Mouse (Mus musculus) left cerebral cortex, postnatal 36 days (tissue): Measurements from ENCODE around the gene Fignl2. TPM values are rescaled to one million over a fixed set of nuclear protein-coding genes. Genes with fewer than 3 reads are reported as not detected.
A peak's percentile ranks its signal among the peaks of the same experiment; 100 is the strongest.

ENCODE experiments used
- DNase-seq, 2 experiments: peaks; one replicate each; pipeline ENCODE4 v3.0.0; 2021 to 2022; ENCODE audit warnings: low spot score in 2 of 2, mixed read lengths in 1 of 2
- intact Hi-C: fragments of 180-260 bp; cut with DNase I; formaldehyde crosslinking; loops from one replicate; pipeline ENCODE4 v1.15.1; 2025
- total RNA-seq, 2 experiments: library from RNA; stranded (reverse); gene quantifications; 2 replicates each; pipeline ENCODE4 v1.2.3; 2021

Fignl2 gene
- total RNA-seq, 2 experiments from 2014 or later, result 1.5 TPM

DNA sequence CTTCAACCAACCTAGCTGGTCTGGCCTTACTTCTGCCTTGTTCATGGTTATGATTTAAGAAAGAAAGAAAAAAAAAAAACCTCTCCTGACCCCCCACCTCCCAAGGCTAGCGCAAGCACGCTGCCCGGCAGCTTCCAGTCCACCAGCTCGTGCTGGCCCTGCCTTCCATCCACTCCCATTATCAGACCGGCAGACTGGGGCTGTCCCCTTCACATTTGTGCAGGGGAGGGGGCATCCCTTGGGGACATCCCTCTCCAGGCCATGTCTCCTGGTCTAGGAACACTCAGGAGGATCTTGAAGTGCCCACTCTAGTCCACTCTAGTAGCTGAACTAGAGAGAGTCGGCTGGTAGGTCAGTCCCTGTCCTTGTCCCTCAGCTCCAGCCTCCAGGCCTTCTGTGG is 33.8 kb downstream of the Fignl2 start:
- intact Hi-C loops, result loop anchor here (5.0 kb wide), 1 partner anchor 287 kb away; no protein-coding TSS in a partner anchor
- no peak for DNase-seq

DNA sequence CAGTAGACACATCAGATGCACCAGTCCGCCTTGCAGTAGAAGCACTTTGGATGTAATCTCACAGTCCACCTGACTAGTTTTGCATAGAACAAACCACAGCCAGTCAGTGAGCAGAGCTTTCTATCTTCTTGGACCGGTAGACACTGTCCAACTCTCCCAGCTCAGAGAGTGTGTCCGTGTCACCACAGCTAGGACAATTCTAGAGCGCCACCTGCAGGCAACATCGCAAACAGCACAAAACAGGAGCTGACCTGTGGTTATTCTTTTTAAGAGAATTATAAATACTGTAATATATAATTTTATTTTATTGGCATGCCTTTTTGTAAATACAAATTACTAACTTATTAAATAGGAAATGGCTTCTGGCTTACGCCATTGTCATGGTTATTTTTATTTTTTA is 35.8 kb downstream of the Fignl2 start:
- intact Hi-C loops, result loop anchor here (2.0 to 5.0 kb wide), 2 partner anchors 58 to 285 kb away; no protein-coding TSS in a partner anchor
- peak; percentile 62 to 65 for DNase-seq

DNA sequence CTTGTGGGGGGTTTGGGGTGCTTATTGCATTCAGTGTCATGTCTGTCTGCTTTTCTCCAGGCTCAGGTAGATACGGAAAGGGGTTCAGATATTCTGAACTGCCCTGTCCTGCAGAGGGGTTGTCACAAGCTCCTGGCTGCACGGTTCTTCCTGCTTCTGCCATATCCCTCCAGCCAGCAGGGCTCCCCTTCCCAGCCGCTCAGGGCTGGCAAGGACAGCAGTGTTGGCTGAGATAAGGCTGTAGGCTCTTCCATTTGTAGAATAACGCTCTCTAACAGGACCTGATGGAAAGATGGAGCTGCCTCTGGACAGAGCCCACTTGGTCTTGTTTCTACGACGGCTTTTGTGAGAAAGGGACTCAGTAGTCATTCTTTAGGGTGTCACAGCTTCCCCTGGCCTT is 36.4 kb downstream of the Fignl2 start:
- DNase-seq, result no peak
- intact Hi-C loops, result loop anchor here (2.0 to 5.0 kb wide), 2 partner anchors 57 to 285 kb away; no protein-coding TSS in a partner anchor

DNA sequence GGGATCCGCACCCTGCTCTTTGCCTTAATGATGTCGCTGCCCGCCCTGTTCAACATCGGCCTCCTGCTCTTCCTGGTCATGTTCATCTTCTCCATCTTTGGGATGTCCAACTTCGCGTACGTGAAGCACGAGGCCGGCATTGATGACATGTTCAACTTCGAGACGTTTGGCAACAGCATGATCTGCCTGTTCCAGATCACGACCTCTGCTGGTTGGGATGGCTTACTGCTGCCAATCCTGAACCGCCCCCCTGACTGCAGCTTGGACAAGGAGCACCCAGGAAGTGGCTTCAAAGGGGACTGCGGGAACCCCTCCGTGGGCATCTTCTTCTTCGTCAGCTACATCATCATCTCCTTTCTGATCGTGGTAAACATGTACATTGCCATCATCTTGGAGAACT is 38.7 kb downstream of the Fignl2 start:
- peak in 1 of 2 experiments; percentile 34 for DNase-seq
- intact Hi-C loops, result loop anchor here (5.0 kb wide), 1 partner anchor 282 kb away; no protein-coding TSS in a partner anchor

DNA sequence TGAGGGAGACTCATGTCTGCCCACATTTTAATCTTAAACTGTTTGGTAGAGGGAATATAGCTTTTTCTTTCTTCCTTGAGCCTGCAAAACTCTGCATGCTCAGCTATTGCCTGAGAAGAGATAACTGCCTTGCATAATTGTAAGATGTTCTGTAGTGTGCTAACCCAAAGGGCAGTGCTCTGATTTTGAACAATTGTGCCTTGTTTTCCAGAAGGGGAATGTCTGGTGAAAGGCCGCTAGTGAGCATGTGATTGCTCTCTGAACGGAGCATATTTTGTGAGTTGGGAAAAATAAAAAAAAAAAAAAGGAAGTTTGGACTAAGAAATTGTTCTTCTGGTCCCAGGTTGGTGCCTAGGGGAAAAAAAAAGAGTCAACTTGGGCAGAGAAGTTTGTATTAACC is 49.4 kb downstream of the Fignl2 start:
- intact Hi-C loops, result no loop called here
- DNase-seq, result no peak

DNA sequence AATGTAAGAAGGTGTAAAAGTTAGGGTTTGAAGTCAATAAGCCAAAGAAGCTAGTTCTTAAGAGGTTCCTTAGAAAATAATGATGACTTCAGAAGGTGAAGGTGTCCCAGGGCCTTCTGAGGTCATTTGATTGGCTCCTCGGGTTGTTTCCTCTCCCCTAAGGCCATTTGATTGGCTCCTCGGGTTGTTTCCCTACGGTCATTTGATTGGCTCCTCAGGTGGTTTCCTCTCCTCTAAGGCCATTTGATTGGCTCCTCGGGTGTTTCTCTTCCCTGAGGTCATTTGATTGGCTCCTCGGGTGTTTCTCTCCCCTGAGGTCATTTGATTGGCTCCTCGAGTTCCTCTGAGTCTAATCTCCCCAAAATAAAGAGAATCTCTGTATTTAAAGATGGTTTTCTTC is 67.0 kb downstream of the Fignl2 start:
- intact Hi-C loops, result no loop called here
- no peak for DNase-seq

DNA sequence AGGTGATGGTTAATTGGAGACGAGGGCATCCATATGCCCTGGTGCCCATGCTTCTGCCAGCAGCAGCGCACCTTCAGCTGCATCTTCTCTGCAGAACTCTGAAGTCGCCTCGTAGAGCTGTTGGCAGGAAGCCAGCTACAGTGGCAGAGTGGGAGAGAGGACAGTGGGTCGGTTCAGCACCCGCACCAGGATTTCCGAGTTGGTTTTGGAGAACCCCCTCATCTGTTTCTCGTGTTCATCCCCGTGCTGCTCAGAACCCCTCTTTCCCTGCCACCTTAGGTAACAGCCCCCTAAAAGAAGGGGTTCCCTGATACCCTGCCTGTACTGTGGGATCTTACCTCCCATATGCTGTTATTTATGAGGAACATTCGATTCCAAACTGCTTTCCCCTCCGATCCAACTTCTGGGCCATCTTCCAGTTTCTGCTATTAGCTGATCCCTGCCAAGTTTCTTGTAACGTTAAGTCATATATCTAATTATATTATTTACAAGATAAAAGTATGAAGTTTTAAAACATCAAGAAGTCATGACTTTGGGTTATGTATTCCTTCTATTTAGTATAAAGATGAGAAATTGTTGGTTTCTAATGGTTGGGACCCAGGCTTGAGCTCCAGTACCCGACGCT is 69.9 kb downstream of the Fignl2 start:
- peak in 1 of 2 experiments; percentile 43 for DNase-seq
- intact Hi-C loops, result loop anchor here (5.0 kb wide), 1 partner anchor 176 kb away; no protein-coding TSS in a partner anchor

DNA sequence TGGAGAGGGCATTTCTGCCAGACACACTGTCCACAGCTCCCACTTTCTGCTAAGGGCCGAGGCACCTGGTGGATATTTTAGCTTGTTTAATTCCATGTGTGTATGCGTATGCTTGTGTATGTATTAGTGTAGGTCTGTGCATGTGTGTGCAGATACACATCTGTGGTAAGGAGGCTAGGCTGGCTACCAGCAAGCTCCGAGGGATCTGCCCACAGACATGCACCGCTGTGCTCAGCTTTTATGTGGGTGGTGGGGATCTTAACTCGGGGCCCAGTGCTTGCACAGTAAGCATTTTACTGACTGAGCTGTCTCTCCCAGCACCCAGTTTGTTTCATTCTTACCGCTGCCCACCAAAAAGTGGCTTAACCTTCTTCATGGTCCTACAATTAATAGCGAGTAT is 71.1 kb downstream of the Fignl2 start:
- intact Hi-C loops, result loop anchor here (5.0 kb wide), 1 partner anchor 175 kb away; no protein-coding TSS in a partner anchor
- DNase-seq, result peak; percentile 59 to 67

DNA sequence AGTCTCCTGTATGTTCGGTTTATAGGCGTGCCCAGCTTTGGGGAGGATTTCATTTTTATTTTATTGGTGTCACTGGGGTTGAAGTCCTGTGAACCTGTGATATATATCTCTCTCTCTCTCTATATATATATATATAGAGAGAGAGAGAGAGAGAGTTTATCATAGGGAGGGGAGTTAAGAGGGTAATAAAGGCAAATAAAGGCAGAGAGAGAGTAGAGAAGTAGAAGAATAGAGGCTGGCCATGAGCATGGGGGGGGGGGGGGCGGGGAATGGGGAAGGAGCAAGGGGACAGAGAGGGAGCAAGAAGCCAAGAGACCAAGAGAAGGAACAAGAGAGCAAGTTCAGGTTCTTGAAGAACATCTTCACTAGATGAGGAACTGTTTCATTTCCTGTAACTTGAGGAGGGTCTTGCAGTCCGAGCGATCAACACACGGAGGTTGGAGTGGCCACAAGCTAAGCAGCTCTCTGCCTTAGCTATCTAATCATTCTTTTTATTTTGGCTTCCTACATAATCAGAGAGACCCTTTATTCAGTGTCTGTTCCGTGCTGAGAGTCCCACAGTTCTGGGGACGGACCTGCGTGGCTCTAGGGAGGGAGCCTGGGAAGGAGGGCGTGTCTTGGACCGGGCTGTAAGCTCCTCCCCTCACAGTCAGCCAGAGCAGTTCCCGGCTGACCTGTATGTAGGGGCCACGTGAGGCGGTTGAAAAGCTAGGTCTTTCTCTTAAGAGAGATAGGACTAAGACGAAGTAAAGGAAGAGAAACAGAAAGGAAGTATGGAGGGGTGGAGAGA is 71.9 kb downstream of the Fignl2 start:
- DNase-seq, result peak in 1 of 2 experiments; percentile 30
- intact Hi-C loops, result loop anchor here (5.0 kb wide), 1 partner anchor 174 kb away; no protein-coding TSS in a partner anchor

DNA sequence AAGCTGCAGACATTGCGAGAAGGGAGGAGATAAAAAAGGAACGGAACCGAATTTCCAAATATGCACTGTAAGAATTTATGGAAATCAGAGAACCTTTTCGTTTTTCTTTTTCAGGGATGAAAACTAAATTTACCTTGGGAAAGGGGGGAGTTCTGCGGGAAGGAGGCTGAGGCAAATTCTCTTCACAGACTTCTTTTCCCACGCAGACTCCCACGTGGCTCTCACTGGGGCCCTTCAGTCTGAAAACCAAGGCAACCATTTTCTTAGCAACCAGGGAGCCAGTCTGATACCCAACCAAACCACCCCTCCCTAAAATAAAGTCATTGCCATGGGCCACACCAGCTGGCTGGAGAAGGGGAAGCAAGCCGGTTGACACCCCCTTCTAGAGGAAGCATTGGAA is 72.7 kb downstream of the Fignl2 start:
- peak; percentile 74 to 83 for DNase-seq
- intact Hi-C loops, result loop anchor here (5.0 kb wide), 1 partner anchor 173 kb away; no protein-coding TSS in a partner anchor

DNA sequence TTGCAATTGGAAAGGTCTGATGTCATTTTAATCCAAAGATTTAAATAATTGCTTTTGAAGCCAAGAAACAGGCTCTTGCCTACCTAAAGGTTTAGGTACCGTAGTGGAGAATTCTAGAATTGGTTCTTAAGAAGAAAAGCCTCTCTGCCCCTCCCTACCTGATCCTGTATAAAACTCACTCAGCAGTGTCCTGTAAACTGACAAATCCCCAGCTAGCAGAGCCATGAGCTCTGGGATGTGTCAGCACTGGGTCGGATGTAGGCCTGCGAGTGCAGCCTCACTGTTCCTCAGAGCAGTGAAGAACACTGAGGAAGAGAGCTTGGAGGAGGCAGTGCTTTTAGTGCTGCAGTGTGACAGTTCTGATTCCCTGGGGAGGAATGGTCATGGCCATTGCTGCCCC is 73.8 kb downstream of the Fignl2 start:
- intact Hi-C loops, result no loop called here
- no peak for DNase-seq

DNA sequence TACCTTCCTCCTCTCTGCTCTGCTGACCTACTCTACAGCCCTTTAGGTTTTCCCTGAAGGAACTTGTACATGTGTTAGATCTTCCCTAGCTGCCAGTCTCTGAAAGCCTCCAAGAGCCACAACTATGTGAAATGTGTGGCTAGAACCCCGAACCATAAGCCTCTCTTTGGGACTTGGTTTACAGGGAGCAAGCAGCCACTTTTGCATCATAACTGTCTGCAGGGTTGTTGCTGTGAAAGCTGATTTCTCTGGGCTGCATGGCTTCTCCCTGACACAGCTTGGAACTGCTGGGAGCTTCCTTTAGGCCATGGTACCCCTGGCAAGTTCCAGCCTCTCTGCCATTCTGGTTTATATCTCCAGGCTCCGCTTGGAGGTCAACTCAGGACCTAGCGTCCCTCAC is 75.9 kb downstream of the Fignl2 start:
- intact Hi-C loops, result no loop called here
- no peak for DNase-seq

DNA sequence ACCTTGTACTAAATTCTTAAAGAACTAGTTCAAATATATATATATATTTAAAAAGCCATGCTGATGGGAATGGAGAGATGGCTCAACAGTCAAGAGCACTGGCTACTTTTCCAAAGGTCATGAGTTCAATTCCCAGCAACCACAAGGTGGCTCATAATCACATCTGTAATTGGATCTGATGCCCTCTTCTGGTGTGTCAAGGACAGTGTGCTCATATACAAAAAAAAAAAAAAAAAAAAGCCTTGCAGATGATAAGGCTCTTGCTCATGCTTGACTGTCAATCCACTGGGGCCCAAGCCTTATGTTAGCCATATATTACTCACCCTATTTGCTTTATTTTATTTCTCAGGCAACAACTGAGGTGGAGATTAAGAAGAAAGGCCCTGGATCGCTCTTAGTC is 76.7 kb downstream of the Fignl2 start:
- intact Hi-C loops, result no loop called here
- no peak for DNase-seq

Other genes starting within 250 kb of the Fignl2 start
- 100 to 1,000 TPM; 222 to 250 TPM for gene Scn8a, start 208.7 kb downstream of the Fignl2 start, total RNA-seq
- gene Gm47841, start 31.2 kb downstream of the Fignl2 start, total RNA-seq, result not detected
- under 1 TPM in 1 of 2 experiments, not detected in 1; 0.27 TPM for gene Ankrd33, start 37.2 kb upstream of the Fignl2 start, total RNA-seq
- 10 to 100 TPM; 13.2 to 16.7 TPM for gene Acvrl1, start 50.0 kb upstream of the Fignl2 start, total RNA-seq
- 100 to 1,000 TPM; 110 to 118 TPM for gene Acvr1b, start 95.5 kb upstream of the Fignl2 start, total RNA-seq
- gene Grasp, start 145.6 kb upstream of the Fignl2 start, total RNA-seq, result 10 to 100 TPM; 76.3 to 89.5 TPM
- gene Nr4a1, start 175.7 kb upstream of the Fignl2 start, total RNA-seq, result 100 to 1,000 TPM in 1 of 2 experiments, 10 to 100 TPM in 1; 60.5 to 156 TPM
- gene Atg101, start 205.7 kb upstream of the Fignl2 start, total RNA-seq, result 10 to 100 TPM; 43.5 to 45.5 TPM
- gene 6030408B16Rik, start 214.6 kb upstream of the Fignl2 start, total RNA-seq, result under 1 TPM; 0.27 to 0.37 TPM